Mouse (Mus musculus): Measurements from ENCODE around the gene Siae. TPM values are rescaled to one million over a fixed set of nuclear protein-coding genes. Genes with fewer than 3 reads are reported as not detected.
A peak's percentile ranks its signal among the peaks of the same experiment; 100 is the strongest.

Gene Siae
- total RNA-seq, 2 experiments from 2014 or later, result 15.1 to 17.8 TPM

DNA sequence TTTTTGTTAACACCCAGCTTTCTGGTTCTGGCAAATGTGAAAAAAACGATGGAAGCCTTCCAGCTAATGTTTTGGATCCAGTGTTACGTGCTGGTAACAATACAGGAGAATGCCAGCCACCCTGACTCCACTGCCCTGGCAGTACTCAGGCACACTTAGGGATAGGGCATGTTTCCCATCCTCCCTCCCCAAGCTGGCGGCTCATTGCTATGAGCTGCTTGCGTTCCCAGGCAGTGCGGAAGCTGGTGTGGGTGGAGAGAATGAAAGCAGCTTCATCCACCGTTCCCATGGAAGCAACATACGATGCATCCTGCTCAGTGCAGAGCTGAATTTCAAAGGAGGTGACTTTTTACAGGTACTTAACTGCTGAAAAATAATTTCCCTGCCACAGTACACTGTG, 70.1 kb downstream of the Siae start:
- peak in 1 of 2 experiments; percentile 12 for DNase-seq

DNA sequence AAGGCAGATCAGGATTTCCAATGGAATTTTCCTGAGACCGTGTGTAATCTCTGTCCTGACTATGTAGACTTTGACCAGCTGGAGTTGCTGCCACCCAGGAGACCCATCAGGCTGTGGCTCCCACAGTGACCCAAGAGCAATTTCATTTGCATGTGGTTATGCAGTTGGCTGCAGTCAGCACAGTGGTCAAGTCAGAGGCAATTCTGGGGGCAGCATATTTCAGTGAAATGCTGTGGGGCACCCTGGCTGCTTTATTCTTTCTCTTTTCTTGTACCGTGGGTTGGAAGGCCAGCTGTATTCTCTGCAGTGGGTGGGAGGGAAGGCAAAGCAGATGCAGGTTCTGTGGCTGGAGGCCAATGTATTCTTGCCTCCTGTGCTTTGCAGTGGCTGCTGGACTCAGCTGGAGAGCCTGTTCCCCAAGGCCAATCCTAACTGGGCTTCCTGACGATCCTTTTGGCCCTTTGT, 70.6 kb downstream of the Siae start:
- no peak for DNase-seq

GRCm38 (mm10) chr9:37627263-37627662, 71.8 kb downstream of the Siae start:
- DNase-seq, result no peak

GRCm38 (mm10) chr9:37628581-37628980, 73.1 kb downstream of the Siae start:
- DNase-seq, result no peak

- no peak for DNase-seq
Observed at GRCm38 (mm10) chr9:37629941-37630340, 74.4 kb downstream of the Siae start.

DNA sequence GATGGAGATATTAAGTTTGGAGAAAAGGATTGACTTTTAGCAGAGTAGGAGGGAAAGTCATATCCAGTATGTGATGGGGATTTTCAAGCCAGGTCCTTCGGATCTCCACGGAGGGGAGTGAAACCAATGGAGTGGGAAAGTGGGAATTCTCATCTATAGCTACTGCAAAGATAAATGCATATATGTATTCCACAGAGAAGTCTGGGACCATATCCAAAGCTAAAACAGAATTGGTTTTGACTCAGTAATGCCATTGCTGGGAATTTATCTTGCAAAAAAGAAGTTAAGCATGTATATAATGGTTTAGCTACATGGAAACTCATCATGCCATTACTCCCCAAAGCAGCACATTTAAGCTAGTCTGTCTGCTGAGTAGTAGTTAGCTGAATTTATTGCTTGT, 76.8 kb downstream of the Siae start:
- no peak for DNase-seq

DNA sequence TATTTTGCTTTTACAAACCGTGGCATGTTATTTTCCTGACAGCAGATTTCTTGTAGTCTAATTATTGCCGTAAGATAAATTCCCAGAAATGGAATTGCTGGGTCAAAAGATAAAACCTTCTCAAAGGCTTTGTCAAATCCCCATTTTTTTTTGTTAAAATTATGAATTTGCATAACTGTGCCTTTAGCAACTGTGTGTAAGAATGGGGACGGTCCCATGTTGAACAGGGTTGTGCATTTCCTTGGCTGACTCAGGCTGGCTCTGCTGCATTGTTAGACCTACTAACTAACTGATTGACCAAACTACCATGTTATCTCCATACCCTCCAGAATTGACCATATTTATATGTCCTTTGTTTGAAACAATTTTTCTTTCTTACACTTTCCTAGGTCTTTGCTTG, 78.8 kb downstream of the Siae start:
- DNase-seq, result no peak

GRCm38 (mm10) chr9:37636335-37636734, 80.8 kb downstream of the Siae start:
- DNase-seq, result peak; percentile 66 to 75

DNA sequence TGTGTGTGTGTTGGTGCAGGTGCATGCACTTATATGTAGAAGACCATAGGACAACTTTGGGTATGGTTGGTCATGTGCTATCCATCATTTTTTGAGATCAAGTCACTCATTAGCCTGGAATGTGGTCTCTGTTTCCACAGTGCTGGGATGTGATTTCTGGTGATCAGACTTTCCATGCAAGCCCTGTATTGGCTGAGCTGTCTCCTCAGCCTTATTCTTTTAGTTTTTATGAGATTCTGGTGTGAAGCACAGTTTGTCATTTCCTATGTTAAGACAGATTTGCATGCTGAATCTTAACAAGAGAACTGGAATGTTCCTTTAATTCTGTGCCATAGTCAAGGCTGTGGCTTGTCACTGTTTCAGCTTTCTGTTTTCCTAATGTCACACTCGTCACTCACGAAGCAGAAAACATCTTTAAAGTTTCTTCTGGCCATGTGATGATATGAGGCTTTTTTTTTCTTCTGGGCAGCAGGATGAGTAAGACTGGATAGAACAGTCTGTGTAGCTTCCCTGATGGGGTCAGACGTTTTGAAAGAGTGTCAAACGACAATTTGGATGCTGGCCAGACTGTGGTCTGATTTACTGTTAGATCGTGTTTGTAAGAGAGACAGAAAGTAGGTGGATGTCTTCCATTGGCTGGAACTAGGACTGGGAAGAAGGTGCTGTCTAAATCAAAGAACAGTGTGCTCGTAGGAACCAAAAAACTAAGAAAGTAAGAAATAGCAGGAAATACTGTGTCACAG, 81.5 kb downstream of the Siae start:
- peak; percentile 55 to 71 for DNase-seq

DNA sequence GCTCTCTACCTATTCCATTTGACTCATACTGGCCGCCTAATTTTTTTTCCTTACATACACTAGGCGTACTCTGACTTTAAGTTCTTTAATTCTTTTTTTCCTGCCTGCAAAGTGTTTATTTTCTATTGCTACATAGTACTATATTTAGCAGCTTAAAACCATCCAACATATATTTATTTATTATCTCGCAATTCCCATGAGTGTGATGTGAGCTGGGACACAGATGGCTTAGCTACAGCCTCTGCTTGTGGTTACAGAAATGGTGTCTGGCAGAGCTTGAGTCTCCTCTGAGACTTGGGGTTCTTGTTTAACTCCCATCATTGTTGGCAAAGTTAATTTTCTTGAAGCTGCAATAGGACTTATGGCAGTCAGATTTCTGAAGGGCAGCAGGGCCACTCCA, 83.2 kb downstream of the Siae start:
- DNase-seq, result no peak

- no peak for DNase-seq
Observed at GRCm38 (mm10) chr9:37646246-37646645, 90.7 kb downstream of the Siae start.

GRCm38 (mm10) chr9:37650639-37651038, 95.1 kb downstream of the Siae start:
- no peak for DNase-seq

- DNase-seq, result no peak
Observed at GRCm38 (mm10) chr9:37653836-37654235, 98.3 kb downstream of the Siae start.

GRCm38 (mm10) chr9:37655961-37656360, 100.5 kb downstream of the Siae start:
- DNase-seq, result no peak

- peak in 1 of 2 experiments; percentile 21 for DNase-seq
Observed at GRCm38 (mm10) chr9:37656439-37656881, 101.0 kb downstream of the Siae start.

DNA sequence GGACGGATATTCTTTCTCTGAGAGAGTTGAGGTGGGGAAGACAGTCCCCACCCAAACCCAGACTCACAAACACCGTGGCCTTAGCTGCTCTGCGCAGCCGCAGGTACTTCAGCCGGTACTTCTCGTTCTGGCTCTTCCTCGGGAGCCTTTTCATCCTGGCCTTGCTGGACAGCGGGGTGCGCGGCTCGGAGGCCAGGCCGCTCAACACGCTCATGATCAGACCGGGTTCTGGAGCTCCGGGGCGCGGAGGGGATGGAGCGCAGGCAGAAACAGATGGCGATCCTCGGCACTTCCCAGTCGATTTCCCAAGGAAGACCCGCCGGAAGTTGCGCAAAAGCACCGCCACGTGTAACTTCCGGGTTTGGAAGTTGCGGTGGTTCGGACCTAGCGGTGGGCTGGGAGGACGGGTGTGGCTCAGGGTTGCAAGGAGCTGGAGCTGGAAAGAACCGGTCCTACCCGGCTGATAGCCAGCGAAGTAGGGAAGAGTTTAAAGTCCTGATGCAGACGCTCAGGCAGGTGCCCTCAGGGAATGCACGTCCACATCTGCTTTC, 101.5 kb downstream of the Siae start, which contains the start of gene Tbrg1:
Gene Tbrg1, minus strand, starts transcription at position 382 of the 551 bp plus-strand sequence.
- DNase-seq, result peak; percentile 86 to 89

DNA sequence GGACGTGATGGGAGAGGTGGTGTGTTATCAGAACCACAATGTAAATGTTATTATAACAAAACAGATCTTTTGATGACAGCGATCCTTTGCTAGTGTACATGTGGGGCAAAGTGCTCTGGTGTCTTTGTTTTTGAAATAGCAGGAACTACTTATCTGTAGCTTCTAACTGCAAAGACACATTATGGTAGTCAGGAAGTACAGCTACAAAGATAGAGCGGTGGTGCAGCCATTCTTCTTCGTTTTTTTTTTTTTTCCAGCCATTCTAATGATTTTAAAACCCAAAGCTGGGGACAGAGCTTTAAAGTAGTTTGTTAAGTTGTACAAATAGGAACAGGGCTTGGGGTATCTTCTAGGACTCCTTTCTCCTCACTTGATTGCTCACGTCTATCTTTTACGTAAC, 103.9 kb downstream of the Siae start:
- no peak for DNase-seq

DNA sequence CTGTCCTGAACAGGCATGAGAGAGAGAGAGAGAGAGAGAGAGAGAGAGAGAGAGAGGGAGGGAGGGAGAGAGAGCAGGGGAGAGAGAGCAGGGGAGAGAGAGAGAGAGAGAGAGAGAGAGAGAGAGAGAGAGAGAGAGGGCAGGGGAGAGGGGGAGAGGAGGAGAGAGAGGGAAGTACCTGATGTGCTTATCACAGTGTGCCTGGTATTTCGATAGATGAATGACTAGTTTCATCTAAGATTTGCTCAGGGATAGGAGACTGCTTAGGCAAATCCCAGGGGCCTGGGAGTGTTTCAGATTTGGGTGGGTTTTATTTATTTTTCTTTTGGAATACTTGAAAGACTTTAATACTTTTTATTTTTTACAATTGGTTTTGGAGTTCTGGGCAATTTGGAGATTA, 107.7 kb downstream of the Siae start:
- no peak for DNase-seq

GRCm38 (mm10) chr9:37664604-37665003, 109.1 kb downstream of the Siae start:
- DNase-seq, result no peak

GRCm38 (mm10) chr9:37666045-37666444, 110.5 kb downstream of the Siae start:
- no peak for DNase-seq

GRCm38 (mm10) chr9:37669115-37669514, 113.6 kb downstream of the Siae start, which contains the start of gene Panx3:
Panx3 (minus strand) TSS chr9:37669235.
- peak in 1 of 2 experiments; percentile 55 for DNase-seq

GRCm38 (mm10) chr9:37669678-37670077, 114.2 kb downstream of the Siae start:
- DNase-seq, result no peak

GRCm38 (mm10) chr9:37670261-37670660, 114.8 kb downstream of the Siae start:
- DNase-seq, result no peak

GRCm38 (mm10) chr9:37675287-37675686, 119.8 kb downstream of the Siae start:
- no peak for DNase-seq

All from adrenal gland, postnatal 36 days (tissue).